Mouse (Mus musculus) cerebellum, postnatal 36 days (tissue): ENCODE measurements at regions not wholly inside any gene's neighbourhood (a gene's known extent, or its start where the extent isn't known, plus 50 kb on each side); places are given as distances from the start of the nearest gene placed in this dataset.
A peak's percentile ranks its signal among the peaks of the same experiment; 100 is the strongest.

Source experiments
- DNase-seq, 2 experiments: peaks; one replicate each; pipeline ENCODE4 v3.0.0; 2021 to 2022; ENCODE audit warnings: mixed read lengths in 2 of 2

DNA sequence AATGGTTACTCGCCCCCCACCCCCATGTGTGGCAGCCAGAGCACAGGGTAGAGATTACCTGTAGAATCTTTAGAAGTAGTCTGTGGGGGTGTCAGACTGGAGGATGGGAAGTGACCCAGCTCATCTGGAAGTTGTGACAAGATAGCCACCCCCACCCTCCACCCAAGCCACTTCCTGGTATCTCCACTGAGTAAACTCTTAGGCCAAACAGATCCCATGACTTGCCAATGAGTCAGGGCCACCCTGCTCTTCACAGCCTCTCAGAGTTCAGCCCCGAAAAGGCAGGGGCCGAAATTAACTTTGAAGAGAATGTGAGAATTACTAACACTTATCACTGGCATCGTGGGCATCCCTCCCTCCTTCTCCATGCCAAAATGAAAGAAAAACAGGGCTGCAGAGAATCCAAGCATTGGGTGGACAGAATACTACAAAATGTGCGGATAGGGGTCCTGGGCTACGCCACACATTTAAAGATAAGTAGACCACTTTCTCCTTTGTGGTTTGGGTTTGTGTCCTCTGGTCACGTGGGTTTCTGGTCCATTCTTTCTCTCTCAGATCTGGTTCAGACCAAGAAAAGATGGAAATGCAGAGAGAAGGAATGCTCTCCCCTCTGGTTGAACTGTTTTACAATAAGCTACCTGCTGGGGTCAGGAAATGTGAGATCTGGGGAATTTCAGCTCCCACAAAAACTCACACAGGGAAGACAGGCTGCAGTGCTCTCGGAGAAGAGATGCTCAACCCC is 250.6 kb downstream of the Sox9 start:
- no peak for DNase-seq

DNA sequence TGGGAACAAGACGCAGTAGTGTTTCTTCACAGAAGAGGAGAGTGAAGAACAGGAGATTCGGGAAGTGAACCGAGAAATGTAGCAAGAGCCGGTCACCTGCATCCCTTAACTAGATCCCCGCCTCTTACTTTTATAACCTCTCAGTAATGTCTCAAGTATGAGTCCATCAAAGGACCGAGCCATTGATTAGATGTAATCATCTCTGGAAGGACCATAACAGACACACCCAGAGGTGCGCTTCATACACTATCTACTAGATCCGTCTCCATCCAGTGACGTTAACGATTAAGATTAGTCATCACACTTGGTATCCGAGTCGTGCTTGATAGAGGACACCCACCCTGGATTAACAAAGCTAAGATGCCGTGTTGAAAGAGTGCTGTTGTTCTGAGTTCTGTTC is 252.9 kb downstream of the Sox9 start:
- DNase-seq: no peak

DNA sequence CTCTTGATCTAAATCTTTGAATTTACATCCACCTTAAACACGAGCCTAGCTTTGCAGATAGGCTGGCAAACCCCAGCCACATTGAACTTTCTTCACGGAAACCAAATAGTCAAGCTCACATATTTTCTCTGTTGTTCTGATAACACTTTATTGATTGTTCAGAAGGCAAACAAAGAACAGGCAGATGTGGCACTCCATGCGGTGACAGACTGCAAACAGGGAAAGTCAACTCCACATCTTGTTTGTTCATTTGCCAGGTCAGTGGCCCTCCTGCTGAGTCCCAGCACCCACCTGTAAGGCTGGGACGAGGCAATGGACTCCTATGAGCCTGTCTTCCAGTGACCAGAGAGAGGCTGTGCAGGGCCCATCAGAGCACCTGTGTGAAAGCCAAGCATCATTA is 255.7 kb downstream of the Sox9 start:
- DNase-seq: no peak

DNA sequence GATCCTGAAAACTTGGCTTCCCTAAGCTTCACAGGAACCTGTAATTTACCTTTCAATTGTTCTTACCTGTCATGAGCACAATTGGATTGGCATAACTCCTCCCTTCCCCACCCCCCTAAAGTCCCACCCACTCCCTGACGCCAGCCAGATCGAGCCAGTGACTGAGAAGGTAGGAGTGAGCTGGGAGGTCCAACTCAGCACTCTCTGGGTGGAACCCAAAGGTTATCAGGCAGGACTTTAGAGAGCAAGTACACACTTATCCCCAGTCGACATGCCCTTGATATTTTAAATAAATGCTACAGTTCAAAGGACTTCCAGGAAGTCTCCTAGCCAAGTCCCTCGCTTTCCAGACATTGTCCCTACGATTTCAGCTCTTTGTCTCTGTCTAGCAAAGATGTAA is 260.7 kb downstream of the Sox9 start:
- DNase-seq: no peak

DNA sequence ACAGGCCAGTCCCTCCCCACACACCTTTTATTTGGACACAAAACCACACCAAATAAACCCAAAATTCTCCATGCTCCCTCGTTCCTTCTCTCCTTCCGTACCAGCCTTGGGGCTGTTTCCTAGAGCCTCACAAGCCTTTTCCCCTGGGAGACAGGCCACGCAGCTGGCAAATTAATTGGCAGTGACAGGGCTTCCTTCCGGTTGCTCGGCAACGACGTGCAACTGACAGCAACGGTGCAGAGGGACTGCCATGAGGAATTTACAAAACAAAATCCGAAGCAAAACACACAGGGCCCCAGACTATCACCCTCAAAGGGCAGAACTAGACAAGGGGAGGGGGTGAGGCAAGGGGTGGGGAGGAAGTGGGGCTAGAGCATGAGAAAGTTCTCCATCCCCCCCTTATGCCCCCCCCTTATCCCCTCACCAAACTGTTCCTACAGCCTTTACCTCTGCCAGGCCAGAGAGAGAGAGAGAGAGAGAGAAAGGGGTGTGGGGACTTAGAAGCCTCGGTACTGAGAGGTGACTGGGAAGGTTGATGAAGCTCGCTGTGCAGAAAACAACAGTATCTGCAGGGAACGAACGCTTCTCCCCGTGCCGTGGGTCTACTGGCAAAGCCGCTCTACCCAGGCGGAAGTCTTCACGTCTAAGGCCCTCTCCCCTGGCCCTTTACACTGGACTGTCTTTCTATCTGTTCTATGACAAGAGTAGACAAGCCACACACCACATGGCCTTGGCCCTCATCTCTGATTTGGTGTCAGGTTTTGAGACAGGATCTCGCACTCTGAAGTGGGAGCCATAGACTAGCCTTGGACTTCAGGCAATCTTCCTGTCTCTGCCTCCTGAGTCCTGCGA is 264.4 kb downstream of the Sox9 start:
- no peak for DNase-seq

DNA sequence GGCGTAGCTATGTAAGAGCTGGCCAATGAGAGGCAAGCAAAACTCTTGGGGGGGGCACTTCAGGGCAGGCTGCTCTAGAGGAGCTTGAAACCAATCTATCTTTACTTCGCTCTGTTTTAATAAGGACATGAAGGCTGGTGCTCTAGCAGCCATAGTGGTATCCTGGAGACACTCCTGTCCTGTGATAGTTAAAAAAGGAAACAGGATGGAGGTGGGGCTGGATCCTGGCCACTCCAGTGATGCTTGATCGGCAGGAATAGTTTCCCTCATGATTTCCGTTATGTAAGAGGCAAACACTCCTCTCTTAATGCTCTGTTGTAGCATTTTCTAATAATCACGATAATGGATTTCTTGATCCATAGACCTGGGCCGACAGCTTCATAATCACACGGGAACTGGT is 266.1 kb downstream of the Sox9 start:
- no peak for DNase-seq

DNA sequence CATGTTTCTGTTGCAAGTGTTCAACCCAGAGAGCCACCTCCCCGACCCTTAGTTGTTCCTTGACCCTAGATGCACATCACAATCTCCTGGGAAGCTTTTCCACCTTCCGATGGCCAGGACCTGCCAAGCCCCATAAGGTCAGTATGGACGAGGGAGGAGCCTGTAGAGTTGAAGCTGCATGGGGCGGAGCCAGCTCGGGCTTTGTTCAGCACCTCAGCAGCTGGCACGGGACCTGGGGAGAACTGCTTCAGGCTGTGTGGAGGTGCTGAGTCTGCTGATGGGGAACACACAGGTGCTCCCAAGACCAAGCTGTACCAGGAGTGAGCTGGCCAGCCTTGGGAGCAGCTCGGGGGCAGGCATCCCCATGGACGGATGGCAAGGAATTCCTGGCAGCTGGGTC is 267.6 kb downstream of the Sox9 start:
- no peak for DNase-seq

DNA sequence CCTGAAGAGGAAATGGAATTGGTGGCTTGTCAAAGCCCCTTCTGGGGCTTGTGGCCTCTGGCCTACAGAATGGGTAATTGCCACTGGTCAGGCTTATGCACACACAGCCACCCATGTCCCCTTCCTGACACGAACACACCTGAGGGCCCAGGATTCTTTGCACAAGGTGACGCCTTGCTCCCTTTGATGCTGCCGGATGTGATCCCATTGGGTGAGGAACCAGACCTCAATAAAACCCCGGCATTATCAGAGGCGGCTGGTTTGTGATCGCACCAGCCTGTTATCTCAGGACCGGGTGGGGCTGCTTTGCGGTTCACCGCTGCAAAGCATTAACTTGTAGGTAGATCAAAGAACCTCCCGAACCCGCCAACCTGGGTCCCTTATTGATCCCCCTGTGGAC is 270.5 kb downstream of the Sox9 start:
- DNase-seq: no peak

DNA sequence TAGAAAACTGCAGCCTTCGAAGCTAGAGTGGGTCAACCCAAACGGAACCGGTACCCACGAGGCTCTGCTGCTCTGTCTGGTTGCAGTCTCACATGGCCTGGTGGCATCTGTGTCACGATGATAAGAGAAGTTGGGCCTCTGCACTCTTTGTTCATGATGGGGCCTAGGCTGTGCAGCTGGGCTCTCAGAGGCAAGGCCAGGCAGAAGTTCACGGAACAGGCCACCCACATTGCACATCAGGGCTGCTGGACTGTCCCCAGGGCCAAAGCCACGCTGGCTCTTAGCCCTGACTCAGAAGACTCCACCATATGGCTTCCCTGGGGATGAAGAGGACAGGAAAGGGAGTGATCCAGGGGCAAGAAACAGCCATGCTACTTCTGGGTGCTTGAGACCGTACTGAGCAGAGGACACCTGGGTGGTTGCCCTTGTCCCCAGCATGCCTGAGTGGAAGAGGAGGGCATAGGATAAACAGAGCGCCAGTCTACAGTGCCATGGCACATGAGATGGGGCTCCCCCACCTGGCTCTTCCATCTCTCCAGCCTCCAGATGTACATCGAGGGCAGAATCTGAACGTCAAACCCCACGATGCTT is 274.1 kb downstream of the Sox9 start:
- DNase-seq: no peak

DNA sequence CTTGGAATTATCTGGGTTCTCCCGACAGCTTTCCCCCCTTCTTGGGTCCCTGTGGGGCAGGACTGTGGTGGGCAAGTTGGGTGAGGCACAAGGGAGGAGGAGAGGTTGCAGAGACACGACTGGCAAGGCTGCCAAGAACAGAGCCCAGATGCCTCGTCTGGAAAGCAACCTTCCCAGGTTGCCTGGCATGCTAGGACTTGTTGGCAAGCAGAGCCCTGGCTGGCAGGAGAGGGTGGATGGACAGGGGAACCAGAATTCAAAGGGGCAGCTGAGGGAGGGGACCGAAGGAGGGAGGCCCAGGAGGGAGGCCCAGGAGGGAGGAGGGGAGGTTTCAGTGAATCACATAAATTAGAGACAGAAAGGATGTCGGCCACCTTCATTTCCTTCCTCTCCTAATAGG is 274.8 kb downstream of the Sox9 start:
- DNase-seq: peak; percentile 28 to 46

DNA sequence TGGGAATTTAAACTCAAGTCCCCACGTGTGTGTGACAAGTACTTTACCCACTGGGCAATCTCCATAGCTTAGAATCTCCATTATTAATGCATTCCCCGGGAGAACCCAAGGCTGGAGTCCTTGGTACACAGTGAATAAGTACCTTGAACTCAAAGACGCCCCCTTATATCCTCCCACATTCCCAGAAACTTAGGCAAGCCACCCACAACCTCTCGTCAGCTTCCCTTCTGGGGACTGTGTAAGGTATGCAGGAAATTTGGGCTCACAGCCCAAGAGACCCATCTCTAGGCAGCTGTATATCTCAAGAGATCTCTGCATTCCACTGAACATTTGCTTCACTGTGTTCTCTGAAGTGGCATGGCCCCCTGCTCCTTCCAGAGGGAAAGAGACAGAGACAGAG is 288.3 kb downstream of the Sox9 start:
- no peak for DNase-seq

DNA sequence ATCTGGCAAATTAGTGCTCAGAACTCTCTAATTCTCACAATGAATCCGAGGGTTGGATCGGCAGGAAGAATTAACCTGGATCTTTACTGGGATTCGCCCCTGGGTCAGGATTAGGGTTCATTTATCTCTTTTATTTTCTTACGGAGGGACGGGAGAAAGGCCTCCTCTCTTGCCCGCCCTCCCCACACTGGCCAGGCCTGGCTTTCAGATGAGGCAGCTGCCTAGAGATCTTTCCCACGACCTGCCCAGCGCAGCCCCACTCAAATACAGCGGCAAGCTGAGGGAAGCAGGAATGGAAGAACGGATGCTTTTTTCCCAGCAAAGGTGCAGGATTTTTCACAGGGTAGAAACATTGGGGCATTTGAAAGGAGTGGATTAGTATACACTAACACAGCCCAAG is 289.9 kb downstream of the Sox9 start:
- no peak for DNase-seq

DNA sequence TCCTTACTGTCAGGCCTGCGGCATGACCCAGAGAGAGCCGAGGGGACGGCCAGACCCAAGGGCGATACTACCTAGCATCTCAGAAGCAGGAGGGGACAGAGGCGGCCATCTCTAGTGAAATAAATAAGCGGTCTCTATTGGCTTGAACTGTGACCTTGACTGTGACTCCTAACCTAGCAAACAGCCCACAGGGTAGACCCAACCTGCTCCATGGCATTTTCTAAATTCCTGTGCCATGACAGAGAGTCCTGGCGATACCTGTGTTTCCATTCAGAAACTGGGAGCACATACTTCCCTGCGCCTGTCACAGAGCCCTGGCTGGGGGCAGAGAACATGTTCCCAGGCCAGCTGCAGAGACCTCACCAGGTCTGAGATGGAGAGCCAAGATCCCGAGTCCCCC is 292.3 kb downstream of the Sox9 start:
- DNase-seq: no peak

DNA sequence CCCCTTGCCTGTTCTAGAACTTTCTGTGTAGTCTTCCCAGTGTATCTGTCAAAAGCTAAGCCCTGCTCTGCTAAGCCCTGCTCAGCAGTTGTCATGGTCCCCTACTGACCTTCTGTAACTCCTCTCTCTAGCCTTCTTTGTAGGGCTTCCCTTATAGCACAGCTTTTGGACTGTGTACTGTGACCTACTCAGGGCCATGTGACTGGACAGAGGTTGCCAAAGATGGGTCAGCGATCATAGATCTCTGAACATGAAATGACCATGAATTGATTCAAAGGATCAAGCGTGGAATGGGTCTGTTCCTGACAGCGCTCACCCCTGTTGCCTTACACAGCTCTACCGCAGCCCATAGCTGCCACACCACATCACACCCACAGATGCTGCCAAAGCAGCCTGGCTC is 294.3 kb downstream of the Sox9 start:
- DNase-seq: no peak

DNA sequence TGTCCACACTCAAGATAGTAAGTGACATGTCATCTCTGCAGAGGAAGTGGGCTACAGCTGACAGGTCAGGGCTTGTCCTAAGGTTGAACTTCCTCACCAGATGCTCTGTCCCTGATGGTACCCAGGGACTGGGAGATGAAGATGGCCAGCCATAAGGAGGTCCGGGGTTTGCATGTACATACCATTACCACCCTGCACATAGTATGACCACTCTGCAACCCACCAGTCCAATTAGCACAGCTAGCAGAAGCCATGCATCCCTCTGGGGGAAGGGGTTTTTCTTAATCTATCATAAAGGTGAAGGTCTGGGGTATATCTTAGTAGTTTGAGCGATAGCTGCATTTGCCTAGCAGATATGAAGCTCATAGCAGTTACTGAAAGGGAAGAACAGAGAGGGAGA is 298.3 kb downstream of the Sox9 start:
- DNase-seq: no peak

DNA sequence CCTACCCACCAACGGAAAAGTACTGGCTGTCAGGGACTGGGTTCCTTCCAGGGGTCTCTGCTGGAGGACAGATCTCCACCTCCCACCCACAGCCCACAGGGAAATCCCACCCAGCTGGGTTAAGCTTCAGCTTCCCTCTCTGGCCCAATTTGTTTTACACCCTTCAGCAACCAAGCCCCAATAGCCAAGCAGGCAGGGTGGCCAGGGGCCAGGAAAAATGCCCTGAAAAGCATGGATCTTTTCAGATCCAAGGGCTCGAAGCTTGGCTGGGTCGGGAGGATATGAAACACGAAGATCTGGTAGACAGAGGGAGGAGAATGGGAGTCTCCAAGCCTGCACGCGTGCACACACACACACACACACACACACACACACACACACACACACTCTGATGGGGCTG is 302.4 kb downstream of the Sox9 start:
- no peak for DNase-seq

DNA sequence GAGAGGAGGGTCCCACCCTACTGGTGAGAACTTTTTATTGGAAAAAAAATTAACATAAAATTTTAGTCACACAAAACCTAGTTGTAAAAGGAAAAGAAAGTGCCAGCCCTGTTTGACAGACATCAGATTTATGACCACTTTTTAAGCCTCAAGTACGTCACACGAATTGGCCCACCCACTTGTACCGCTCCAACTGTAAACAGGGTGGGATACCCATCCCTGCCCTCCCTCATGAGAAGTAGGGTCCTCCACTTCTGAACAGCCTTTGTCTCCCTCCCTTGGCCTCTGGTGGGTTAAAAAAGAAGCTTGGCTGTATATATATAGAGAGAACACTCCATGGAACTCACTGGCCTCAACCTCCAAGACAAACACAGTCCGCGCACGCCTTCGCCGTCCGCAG is 303.5 kb downstream of the Sox9 start:
- no peak for DNase-seq

DNA sequence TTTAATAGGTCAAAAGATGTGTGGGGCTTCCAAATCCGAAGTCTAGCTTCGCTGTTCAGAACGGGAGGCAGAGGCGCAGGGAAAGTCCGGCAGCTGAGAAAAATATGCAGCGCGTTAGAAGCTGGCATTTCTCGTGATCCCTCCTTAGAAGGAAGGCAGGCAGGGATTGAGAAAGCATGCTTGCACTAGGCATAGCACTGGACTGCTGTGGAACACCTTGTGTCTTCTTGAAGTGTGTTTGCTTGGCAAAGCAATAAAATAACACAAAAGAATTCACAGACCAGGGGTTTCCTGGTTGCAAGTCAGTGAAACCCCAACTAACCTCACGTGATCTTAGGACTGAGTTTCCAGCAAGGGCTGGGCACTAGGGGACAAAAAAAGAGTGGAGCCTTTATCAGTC is 305.1 kb downstream of the Sox9 start:
- DNase-seq: no peak

DNA sequence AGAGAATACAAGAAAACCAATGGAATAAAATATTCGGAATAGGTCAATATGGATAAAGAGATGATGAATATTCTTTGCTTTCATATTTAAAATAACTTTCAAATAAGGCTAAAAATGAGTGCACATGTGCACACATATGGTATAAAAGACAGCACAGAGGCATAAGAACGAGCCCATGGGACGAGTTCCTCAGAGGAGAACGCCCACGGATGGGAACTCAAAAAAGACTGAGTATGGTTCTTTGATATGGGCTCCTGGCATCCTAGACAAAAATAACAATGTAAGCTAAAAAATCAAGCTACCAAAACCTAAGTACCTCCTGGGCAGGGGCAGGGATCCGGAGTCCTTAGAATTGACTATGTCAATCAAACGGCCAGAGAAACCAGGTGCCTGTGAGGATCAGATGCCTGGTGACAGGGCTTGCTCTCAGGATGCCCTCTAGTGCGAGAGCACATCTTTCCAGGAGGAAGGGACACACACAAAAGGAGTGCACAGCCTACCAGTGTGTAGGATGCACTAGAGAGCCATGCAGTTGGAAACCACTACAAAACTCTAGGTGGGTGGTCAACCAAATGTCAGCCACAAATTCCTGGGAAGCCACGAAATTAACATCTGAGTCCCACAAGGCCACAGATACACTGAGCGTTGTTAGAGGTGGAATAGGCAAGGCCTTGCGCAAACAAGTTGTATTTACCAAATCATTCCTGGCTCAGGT is 307.8 kb downstream of the Sox9 start:
- no peak for DNase-seq

DNA sequence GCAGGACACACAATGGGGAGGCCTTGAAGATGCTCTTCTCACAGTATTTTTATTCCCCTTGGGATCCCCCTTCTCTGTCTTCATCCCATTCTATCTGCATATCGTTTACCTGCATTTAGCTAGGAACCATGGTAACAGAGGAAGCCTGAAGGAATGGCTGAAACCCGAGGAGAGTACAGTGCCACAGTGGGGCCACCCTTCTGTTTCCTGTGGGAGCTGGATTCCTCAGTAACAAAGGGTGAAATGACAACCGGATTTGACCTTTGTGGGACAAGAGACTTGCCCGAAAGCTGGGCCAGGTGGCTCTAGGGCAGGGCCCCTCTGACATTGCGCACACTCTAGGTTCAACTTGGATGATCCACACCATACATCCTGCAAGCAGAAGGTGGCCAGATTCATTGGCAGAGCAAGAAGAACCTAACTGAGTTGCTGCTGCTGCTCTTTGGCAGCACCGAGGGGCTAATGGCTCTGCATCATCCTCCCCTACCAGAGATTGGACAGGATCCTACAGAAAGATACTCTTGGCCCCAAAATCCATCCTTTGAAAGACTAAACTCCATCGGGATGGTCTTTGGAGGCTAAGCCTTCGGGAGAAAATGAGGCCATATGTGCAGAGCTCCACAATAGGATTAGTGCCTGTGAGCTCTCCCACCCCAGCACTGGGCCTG is 310.0 kb downstream of the Sox9 start:
- no peak for DNase-seq

DNA sequence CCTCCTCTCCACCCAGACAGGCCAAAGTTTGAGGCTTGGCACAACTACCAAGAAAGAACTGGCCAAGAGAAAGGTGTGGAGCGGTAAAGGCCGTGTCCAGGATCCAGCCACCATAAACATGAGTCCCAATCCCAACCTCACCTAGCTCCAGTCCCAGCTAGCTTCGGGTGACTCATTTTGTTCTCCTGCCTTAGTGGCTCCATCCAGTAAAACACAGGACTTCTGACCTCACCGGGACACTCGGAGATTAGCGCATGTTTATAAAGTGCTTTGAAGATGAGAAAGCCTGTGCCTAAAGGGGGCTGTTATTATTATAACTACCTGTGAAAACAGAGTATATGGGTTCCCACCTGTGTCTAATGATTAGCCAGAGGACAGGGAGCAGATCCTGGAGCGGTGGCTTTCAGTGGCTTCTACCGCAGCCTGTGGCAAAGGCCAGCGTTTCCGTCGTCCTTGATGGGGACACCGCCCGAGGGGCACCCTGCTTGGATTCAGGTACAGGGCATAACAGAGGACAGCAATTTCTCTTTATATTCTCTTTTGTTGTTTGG is 311.9 kb downstream of the Sox9 start:
- DNase-seq: no peak

DNA sequence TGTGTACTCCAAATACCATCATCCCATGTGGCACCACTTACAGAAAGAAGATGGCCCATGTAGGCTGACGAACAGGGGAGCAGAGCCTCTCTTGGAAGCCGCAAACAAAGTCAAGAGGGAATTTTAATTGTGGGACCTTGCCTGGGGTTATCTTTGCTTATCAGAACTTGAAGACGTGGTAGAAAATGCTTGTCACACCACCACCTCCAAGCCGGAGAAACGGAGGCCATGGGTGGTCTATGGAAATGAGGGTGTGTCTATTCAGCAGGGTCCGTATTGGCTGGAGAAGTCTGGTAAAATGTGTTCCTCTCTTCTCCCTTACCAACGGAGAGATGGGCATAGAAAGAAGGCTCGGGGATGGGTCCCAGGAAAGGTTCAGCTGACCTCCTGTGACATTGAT is 313.6 kb downstream of the Sox9 start:
- no peak for DNase-seq

DNA sequence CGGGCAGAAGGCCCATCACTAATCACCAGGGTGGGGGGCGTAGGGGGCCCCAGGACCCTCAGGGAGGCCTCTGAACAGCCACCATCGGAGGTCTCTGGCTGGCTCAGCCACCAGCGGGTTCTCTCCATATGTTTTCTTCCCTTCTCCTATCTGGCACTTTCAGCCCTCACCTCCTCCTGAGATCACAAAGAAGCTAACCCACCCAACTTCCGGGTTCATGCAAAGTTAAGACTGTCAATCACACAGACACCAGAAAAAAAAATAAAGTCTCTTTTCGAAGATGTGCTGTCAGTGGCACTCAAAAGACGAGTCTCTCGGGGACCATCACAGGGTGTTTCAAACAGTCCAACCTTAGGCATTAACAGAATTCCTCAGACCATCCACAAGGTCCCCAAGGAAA is 314.2 kb downstream of the Sox9 start:
- DNase-seq: no peak
